Mouse (Mus musculus) naive thymus-derived CD4-positive, alpha-beta T cell, adult 2 months (primary cell): Measurements from ENCODE around the gene 1810055G02Rik.

ENCODE experiments used
- DNase-seq: peaks from one replicate; pipeline ENCODE4 v3.0.0-alpha.2; 2011; ENCODE audit warnings: low read depth

1810055G02Rik gene

GRCm38 (mm10) chr19:3708078-3709012 is at the start of gene 1810055G02Rik:
TSS of gene 1810055G02Rik (plus strand) at chr19:3708293.
- DNase-seq = peak; percentile 98

GRCm38 (mm10) chr19:3665510-3665909 is 42.6 kb upstream of the 1810055G02Rik start:
- peak; percentile 34 for DNase-seq

GRCm38 (mm10) chr19:3666632-3667031 is 41.5 kb upstream of the 1810055G02Rik start:
- no peak for DNase-seq

- DNase-seq = no peak
Observed at GRCm38 (mm10) chr19:3667155-3667895, 40.8 kb upstream of the 1810055G02Rik start.

GRCm38 (mm10) chr19:3667979-3668378 is 40.1 kb upstream of the 1810055G02Rik start:
- DNase-seq = peak; percentile 78

- peak; percentile 40 for DNase-seq
Observed at GRCm38 (mm10) chr19:3668551-3668950, 39.5 kb upstream of the 1810055G02Rik start.

- peak; percentile 69 for DNase-seq
Observed at GRCm38 (mm10) chr19:3669100-3669499, 39.0 kb upstream of the 1810055G02Rik start.

GRCm38 (mm10) chr19:3673149-3673548 is 34.9 kb upstream of the 1810055G02Rik start:
- peak; percentile 35 for DNase-seq

GRCm38 (mm10) chr19:3674122-3674855 is 33.8 kb upstream of the 1810055G02Rik start:
- no peak for DNase-seq

GRCm38 (mm10) chr19:3680732-3681131 is 27.4 kb upstream of the 1810055G02Rik start:
- no peak for DNase-seq

GRCm38 (mm10) chr19:3681310-3681934 is 26.7 kb upstream of the 1810055G02Rik start:
- DNase-seq = no peak

GRCm38 (mm10) chr19:3684414-3684813 is 23.7 kb upstream of the 1810055G02Rik start:
- no peak for DNase-seq

GRCm38 (mm10) chr19:3684957-3685580 is 23.0 kb upstream of the 1810055G02Rik start:
- DNase-seq = no peak

- DNase-seq = peak; percentile 38
Observed at GRCm38 (mm10) chr19:3685611-3686214, 22.4 kb upstream of the 1810055G02Rik start.

GRCm38 (mm10) chr19:3686215-3686894 is 21.7 kb upstream of the 1810055G02Rik start, which contains the start of gene Lrp5:
TSS of gene Lrp5 (minus strand) at chr19:3686564.
- peak; percentile 45 for DNase-seq

GRCm38 (mm10) chr19:3687676-3688171 is 20.4 kb upstream of the 1810055G02Rik start:
- DNase-seq = no peak

- DNase-seq = no peak
Observed at GRCm38 (mm10) chr19:3691337-3691736, 16.8 kb upstream of the 1810055G02Rik start.

GRCm38 (mm10) chr19:3692414-3693145 is 15.5 kb upstream of the 1810055G02Rik start:
- no peak for DNase-seq

- DNase-seq = no peak
Observed at GRCm38 (mm10) chr19:3694476-3694875, 13.6 kb upstream of the 1810055G02Rik start.
